Mouse (Mus musculus) c-Kit-positive CD71-negative TER-119-negative erythroid progenitor cells, embryonic 14.5 days (primary cell): ENCODE measurements around the gene Farsa.

Experiments
- DNase-seq: peaks from one replicate; pipeline ENCODE4 v3.0.0-alpha.2; 2013; ENCODE audit warnings: low read depth

Gene Farsa

GRCm38 (mm10) chr8:84911854-84912253 lies 55.1 kb downstream of the Farsa start:
- no peak for DNase-seq

GRCm38 (mm10) chr8:84912391-84912790 lies 55.6 kb downstream of the Farsa start:
- DNase-seq = no peak

GRCm38 (mm10) chr8:84912895-84913501 lies 56.2 kb downstream of the Farsa start:
- no peak for DNase-seq

- DNase-seq = no peak
These were observed 56.7 kb downstream of the Farsa start for GRCm38 (mm10) chr8:84913502-84913900.

GRCm38 (mm10) chr8:84913960-84914359 lies 57.2 kb downstream of the Farsa start:
- no peak for DNase-seq

GRCm38 (mm10) chr8:84915269-84915668 lies 58.5 kb downstream of the Farsa start:
- no peak for DNase-seq

- no peak for DNase-seq
These were observed 61.0 kb downstream of the Farsa start for GRCm38 (mm10) chr8:84917781-84918180.

GRCm38 (mm10) chr8:84918646-84919045 lies 61.9 kb downstream of the Farsa start:
- no peak for DNase-seq
